Mouse (Mus musculus) bone marrow, adult 2 months (tissue): ENCODE measurements around the gene Synj1.

Experiments used
- CTCF ChIP-seq: fragments of 200-500 bp; IDR thresholded peaks from 2 replicates; pipeline ENCODE4 v1.5.1; 2011; ENCODE audit warnings: low read length, control low read depth; ENCODE audit not compliant: control insufficient read depth, insufficient read depth
- POLR2A ChIP-seq: fragments of 200-500 bp; IDR thresholded peaks from 2 replicates; pipeline ENCODE4 v1.6.1; 2011; ENCODE audit warnings: low read depth, mild to moderate bottlenecking, control low read depth, low read length, borderline replicate concordance; ENCODE audit not compliant: control insufficient read depth

GRCm38 (mm10) chr16:90989162-90989561 lies 21.9 kb downstream of the Synj1 start:
- TF ChIP-seq CTCF: no peak
- TF ChIP-seq POLR2A: no peak
